Mouse (Mus musculus) bone marrow macrophage, adult 2 months (primary cell): ENCODE results near the gene Zgrf1.

Source experiments
- CTCF ChIP-seq: IDR thresholded peaks from 2 replicates; pipeline ENCODE4 v1.5.1; 2012; ENCODE audit warnings: low read depth, mild to moderate bottlenecking, low read length, moderate library complexity
- POLR2A ChIP-seq: IDR thresholded peaks from 2 replicates; pipeline ENCODE4 v1.6.1; 2012; ENCODE audit warnings: mild to moderate bottlenecking, low read depth, low read length, borderline replicate concordance

DNA sequence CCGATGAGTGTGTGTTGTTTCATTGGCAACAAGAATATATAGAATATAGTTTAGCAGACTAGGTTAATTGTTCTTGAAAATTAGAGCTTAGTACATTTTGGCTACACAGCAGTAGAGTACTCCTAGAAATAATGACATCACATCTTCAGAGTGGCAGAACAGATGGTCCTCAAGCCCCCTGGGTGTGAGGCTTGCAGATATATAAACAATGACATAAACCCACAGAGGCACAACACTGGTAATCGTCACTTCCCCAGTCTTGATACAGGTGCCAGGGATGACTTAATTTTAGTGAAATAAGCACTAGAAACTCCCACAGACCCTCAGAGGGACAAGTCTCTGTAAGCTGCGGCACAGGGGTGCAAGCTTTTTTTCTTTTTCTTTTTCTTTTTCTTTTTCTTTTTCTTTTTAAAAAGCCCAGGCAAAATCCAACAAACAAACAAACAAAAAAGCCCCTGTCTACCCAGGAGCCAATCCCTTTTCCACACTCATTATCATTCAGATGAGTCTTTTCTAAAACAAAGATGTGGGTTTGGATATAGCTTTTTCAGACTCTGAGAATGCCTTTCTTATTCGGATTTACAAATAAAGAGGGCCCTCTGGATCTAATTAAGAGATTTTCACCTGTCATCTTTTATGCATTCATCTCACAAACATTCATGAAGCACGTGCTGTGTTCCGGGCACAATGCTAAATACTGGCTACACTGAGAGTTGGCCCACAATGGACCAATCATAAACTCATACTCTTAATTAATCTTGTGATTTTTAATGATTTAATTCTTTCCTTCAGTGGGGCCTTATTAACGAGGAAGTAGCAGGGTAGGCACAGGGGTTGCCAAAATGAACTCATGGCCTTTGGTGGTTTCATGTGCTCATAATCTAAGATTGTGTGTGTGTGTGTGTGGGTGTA, 98.7 kb downstream of the Zgrf1 start:
- no peak for TF ChIP-seq CTCF
- TF ChIP-seq POLR2A = no peak
